Mouse (Mus musculus): ENCODE results near the gene Lmntd1.

Lmntd1 gene

DNA sequence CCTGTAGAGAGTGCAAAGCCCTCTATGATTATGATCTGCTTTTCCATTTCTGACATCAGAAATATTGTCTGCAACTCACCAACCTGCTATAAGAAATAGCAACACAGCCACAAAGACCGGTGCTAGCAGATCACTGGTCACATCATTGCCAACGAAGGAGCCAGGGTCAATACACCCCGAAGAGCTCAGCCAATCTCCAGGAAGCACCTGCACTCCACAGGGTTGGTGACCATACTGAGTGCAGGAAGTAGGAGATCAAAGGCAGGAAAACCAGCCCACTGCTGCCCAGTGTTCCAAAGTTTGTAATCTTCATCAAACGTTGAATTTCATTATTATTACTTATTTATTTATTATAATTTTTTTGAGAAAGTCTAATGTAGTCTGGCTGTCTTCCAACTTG is 9.5 kb downstream of the Lmntd1 start:
- DNase-seq (ENCODE audit: low spot score): no peak

DNA sequence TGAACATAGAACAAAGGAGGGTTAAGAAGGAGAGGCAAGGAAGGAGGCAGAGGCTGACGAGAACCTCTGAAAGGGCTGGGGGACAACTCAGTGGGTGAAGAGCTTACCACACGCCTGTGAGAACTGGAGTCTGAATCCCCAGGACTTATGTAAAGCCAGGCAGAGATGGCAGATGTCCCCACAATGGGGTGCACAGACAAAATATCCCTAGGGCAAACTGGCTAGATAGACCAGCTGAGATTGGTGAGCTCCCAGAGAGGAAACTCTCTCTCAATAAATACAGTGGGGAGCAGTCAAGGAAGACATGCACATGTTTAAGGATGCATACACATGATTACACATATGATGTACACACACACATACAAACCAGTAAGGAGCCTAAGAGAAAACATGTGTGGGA is 10.0 kb downstream of the Lmntd1 start:
- DNase-seq (ENCODE audit: low spot score): no peak

DNA sequence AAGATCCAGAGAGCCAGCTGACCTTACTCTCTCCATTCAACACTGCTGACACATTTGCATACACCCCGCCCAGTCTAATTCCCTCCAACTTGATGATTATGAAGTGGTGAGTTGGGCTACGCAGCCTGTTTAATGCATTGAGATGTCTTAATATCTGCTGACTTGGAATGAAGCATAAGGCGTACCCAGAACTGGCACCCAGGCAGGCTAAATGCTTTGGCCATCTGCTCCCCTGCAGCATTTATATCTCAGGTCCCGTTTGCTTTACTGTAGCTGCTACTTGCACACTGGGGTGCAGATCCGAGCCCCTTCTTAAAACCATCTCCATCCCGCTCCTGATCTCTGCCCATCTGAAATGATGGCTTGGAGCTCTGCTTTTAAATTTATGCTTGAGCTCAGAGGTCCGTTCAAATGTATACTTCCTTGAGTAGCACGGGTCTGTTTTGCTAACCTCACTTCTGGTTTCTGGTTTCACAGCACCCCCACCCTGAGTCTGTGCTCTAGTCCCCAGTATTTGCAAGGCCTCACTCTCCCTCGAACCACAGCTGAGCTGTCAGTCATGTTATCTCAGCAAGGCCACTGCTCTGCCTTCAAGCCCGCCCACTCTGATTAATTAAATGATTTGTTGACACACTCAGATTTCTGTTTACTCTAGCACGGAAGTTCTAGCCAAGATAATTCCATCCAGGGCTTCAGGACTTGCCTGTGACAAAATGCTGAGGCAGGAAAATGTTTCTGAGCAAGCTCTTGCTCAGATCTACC is 15.1 kb downstream of the Lmntd1 start:
- DNase-seq (ENCODE audit: low spot score): no peak

DNA sequence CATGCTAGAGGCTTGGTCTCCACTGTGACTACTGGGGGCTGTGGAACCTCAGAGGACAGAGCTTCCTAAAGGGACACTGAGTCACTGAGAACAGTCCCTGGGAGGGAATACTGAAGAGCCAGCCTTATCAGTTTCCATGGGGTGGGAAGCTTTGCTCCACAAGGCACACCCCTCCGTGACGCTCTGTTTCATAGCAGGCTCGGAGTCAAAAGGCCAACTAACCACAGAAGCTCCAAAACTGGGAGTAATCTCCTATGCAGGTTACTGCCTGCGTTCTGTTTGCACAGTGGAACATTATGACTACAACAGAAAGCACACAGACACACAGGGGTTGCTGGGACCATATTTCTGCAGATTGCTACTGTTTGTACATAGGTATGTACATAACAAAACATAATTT is 18.2 kb downstream of the Lmntd1 start:
- DNase-seq (ENCODE audit: low spot score): no peak

DNA sequence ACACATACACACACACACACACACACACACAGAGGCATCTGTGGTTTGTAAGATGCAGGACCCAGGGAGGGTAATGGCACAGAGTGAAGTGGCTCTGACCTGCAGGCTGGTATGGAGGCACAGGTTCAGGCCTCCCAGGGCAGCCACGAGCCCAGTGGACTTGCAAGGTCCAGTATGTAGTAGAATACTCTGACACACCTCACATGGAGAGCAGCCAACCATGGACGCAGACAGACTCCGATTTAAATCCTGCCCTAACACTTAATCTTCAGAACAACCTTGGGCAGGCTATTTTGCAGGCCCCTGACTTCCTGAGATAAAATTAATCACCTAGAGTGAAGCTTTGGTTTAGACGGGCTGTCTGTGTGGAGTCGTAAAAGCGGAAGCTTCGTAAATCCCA is 20.1 kb downstream of the Lmntd1 start:
- no peak for DNase-seq (ENCODE audit: low spot score)

DNA sequence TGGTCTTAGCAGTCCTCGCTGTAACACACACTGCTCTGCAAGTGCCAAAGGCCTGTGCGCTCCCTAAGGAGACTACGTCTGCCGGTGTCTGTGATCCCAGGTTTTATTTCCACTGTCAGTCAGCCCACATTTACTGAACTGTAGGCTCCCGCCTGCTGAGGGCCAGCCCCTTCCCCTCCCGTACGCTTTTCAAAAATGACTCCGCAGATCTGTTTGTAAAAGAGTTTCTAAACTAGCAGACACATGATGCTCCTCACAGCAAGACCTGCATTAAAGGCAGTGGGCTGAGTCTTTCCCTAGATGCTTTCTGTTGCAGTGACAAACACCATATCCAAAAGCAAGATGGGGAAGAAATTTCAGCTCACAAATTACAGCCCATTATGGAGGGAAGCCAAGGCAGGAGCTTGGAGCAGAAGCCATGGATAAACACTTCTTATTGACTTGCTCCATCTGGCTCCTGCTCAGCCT is 21.6 kb downstream of the Lmntd1 start:
- no peak for DNase-seq (ENCODE audit: low spot score)

DNA sequence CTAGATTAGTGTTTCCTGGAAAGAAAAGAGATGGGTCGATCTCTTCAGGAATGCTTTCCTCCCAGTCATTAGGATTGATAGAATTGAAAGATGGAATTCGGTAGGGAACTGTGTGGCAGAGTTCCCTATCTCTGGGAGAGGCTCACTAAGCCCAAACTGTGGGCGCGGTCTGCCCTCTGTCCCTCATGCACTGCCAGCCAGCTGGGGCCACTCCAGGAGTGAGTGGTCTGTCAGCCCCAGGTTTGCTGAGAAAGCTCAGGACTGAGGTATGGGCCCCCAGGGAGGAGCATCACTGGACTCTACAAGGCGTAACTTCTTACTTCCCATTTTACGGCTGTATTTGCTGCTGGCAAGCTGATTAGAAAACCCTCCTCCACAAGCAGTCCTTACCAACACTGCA is 22.1 kb downstream of the Lmntd1 start:
- DNase-seq (ENCODE audit: low spot score): no peak

DNA sequence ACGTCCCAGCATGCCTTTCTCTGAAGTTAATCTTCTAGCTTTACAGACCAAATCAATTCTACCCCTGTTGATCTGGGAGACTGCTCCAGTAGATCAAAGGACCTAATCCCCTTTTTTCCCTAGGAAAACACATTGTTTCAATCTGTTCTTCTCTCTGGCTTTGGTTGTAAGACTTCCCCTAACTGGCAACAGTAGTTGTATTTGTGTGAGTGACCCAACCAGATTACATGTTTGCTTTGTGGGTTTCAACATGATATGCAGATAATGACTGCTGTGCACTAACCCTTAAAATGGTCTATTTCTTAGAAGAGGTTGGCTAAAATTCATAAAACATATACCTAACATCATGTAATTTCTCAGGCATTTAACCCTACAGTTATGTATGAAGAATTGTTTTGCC is 22.5 kb downstream of the Lmntd1 start:
- DNase-seq (ENCODE audit: low spot score): no peak

DNA sequence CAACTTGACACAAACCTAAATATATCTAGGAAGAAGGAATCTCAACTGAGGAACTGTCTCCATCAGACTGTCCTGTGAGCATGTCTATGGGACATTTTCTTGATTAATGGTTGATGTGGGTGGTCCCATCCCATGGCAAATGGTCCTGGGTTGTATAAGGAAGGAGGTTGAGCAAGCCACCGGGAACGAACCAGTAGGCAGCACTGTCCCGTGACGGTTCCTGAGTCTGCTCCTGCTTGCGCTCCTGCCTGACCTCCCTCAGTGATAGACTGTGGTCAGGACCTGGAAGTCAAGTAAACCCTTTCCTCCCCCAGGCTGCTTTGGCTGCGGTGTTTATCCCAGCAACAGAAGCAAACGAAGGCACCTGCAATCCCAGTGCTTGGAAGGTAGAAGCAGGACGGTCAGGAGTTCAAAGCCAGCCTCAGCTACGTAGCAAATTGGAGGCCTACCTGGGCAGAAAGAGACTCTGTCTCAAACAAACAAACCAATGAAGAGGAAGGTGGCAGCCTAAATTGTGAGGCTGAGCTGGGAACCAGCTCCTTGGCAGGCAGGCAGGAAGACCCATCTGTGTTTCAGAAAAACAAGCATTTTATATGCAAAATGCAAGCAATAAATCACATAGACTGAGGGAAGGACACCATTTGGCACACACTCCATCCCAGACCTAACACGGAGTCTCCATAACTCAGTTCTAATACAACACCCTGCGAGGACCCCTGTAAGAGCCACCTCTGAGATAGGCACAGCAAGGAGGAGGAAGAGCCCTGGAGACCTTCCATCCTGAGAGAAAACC is 23.4 kb downstream of the Lmntd1 start:
- no peak for DNase-seq (ENCODE audit: low spot score)

DNA sequence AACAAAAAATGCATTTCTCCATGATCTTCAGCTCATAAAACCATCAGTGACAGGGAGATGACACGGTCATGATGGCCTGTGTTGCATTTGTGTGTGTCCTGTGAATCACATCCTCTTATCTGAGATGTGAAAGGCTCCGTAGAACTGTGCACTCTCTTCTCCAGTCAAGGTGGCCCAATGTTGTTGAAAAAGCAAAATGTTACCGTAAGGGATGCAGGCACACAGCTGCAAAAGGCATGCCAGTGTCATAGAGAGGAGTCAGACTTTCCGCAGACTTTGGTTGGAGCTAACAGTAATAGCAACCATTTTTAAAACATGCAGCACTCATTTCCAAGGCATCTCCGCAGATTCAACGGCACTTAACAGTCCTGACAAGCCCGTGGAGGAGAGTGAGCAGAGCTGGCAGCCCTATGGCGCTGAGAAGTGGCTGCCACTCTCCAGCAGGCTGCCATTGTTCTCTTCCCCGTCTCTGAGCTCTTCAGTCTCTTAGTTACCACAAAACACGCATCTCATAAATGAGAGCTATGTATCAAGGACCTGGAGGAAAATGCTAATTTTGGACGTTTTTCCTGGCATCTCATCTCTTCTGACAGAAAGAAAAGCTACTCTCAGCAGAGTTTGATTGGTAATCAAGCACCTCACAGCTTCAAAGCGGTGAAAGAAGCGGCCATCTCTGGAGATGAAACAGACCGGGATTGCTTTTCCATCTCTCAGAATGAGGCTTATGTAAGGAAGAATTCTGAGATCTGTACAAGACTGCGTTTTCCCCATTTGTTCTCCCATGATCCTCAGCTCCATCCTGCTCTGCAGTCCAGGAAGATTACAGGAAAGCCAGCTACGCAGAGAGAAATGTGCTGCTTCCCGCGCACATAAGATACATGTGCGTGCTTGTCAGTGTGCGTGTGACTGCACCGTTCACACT is 28.8 kb downstream of the Lmntd1 start:
- DNase-seq (ENCODE audit: low spot score): no peak

DNA sequence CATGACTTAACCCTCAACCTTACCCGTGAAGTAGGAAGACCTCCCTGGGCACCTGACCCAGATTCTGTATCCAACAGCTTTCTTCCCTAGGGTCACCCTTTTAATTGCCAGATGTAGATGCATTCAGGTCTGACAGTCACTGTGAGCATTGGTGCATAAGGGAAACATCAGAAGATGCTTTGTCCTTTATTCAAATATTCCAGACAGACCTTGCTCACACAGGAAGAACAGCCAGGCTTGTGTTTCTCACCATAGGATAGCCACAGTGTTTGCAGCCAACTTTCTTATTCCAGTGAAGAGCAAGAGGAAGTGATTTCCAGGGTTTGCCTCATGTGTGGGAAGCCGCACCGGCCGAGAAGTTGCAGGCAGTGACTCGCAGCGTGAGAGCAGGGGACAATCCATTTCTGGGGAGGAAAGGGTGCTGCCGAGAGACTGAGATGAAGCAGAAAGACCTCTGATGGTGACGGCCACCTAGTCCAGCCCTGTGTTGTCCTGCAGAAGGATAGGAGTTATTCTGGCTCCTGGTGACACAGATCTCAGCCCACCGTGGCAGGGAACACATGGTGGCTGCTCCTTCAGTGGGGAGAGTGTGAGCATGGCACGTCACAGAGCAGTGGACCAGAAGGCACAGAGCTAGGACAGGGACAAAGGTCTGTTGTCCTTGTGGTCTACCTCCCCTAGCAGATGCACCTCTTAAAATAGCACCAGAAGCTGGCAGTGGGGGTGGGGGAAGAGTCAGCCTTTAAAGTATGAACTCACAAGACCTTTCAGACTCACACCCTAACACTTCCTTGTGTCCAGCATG is 32.6 kb downstream of the Lmntd1 start:
- no peak for DNase-seq (ENCODE audit: low spot score)

DNA sequence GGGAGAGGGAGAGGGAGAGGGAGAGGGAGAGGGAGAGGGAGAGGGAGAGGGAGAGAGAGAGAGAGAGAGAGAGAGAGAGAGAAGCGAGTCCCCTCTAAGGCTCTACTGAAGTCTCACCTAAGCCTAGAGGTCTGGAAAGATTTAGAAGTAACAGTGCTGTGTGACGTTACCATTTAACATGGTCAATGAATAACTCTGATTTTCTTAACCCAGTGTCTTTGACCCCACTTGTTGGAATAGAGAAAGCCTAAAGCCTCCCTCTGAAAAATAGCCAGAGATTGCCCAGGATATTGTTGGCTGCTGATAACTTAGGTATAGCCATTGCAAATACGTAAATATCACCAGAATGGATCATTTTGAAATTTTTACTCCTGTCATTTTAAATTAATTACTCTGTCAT is 34.4 kb downstream of the Lmntd1 start:
- no peak for DNase-seq (ENCODE audit: low spot score)

DNA sequence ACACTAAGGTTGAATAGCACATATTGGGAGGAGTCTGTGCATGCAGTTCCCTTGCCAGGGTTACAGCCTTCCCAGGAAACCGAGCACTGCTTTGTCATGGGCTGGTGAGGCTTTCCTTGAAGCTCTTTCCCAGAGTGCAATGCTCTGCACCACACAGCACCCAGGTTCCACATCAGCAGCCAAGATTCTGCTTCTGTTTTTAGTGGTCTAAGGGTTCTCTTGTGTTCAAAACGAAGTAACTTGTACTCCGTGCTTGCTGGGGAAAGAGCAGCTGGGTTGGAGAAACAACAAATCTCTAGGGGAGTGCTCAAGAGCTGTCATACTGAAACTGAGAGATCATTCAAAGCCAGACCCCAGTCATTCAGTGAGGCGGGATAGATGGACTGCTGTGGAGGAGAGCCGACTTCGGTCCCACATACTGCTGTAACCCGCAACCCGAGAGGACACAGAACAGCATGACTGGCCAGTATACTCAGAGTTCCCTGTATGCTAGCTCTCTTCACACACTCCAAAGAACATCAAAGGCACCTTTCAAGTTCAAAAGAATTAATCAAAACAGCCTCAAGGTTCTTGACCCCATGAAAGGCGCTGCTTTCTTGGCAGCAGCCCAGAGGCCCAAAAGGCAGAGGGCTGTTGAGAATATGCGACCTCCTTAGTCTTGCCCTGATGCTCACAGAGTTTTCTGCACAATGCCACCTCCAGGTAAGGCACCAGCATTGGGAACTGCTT is 35.5 kb downstream of the Lmntd1 start:
- no peak for DNase-seq (ENCODE audit: low spot score)

DNA sequence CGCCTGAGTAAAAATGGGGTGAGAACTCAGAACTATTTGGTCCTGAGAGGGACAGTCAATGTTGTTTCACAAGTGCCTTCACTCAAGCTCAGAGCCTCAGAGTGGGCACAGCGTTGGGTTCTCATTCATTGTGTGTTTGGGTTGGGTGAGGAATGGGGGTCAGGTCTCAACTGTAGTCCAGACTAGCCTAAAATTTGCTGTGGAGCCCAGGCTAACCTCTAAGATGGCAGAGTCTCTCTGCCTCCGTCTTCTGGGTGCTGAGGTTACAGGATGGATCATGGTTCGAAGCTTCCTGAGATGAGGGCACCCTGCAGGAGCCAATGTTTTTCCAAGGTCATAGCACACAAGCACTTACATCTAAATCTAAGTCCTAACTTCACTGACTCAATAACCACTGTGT is 37.4 kb downstream of the Lmntd1 start:
- no peak for DNase-seq (ENCODE audit: low spot score)

DNA sequence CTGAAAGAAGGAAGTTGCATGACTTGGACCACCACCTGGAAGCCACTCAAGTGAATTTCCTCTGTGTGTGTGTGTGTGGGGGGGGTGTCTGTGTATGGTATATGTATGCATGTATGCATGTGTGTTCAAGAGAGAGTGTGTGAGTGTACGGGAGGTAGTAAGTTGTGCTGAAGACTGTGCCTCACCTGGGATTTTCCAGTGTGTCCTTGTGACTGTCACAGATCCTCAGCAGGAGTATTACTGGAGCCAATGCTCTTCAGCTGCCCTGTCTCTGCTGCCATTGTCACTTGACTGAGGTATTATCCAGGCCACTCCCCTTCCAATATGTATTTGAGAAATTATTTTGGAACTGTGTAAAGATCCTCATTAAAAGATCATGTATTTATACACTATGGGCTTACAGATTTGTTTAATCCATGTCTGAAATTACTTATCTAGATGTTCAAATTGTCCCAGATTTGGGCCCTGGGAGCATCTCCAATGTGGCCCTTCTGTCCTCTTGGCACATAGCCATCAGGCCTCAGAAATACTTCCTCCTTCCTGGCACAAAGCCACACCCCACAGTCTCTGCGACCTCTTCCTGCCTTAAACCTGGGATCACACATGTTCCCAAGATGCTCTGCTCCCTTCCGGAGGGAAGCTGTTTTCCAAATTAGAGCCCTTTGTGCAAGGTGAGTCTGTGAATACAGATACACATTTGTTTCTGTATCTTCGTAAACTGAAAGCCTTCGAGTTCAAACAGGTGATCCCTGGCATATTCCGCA is 40.7 kb downstream of the Lmntd1 start:
- no peak for DNase-seq (ENCODE audit: low spot score)

DNA sequence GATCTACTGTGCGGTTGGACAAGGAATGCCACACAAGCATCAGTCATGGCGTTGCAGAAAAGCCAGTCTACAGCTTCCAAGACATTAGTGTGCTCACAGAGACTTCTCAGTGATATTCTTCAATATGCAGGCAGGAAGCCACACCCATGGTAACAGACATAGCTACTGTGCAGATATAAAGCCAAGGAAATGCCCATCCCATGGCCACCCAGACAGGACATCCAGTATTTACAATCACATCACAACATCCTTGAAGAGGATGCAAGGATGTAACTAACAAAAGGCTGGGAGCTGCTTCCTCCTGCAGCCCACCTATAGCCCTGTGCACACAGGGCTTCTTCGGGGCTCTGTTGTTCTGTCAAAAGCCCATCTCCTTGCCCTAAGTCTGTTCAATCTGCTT is 45.4 kb downstream of the Lmntd1 start:
- no peak for DNase-seq (ENCODE audit: low spot score)

DNA sequence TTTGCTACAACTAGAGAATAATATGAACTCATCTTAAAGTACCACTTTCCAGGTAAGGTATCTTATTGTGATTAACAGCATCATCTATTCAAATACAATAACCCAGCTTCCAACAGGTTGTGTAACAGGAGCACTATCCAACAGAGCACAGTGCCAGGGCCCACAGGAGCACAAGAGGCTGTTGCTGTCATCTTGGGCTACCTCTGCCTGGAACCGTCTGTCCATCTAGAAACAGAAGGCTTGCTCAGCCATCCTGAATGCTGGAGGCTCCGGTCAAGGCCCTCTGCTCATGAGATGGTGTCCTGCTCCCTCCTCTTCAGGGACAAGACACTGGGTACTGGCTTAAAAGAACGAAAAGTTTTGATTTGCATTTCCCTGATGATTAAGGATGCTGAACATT is 46.3 kb downstream of the Lmntd1 start:
- DNase-seq (ENCODE audit: low spot score): no peak

DNA sequence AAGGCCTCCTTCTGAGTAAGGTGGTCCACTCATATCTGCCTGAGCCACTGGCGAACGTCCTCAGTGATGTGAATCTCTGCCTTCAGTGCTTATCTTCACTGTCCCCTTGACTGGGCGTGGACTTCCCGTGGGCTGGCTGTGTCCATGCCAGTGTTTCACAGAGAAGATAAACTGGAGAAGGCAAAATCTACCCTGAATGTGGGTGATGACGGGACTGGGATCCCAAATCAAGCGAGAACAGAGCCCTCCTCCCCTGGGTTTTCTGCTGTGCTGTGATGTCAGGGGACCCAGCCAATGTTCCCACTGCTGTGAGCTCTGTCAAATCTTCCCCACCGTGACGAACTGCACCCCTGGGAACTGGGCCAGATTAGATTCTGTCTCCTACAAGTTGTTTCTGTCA is 46.8 kb downstream of the Lmntd1 start:
- no peak for DNase-seq (ENCODE audit: low spot score)

DNA sequence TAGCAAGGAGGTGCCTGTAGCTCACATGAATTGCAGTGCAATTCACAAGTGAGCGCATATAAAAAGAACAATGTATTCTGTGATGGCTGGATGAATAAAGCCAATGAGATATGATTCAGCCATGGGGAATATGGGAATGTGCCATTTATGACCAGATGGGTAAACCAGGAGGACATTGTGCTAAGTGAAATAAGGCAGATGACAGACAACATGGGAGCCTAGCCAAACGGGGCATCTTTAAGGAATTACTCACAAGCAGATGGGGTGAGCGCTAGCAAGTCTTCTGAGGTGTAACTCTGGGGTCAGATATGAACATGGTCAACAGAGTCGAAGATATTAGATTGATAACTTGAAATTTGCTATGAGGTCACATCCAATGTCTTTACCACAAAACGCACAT is 48.5 kb downstream of the Lmntd1 start:
- no peak for DNase-seq (ENCODE audit: low spot score)

DNA sequence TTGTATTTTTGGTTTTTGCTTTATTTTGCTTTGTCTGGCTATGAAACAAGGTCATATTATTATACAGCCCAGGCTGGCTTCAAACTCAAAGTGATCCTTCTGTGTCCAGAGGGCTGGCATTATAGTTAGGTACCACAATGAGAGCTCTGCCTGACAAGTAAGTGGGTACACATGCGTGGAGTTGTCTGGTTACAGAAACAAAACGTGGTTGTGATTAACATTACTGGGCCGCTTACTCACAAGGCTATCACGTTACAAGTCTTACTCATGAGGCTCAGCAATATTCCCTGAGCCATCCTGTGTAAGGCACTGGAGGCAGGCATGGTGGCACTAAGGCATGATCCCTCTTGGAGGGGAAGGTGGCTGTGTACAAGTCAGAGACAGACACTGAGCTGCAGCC is 49.4 kb downstream of the Lmntd1 start:
- no peak for DNase-seq (ENCODE audit: low spot score)

Data from left cerebral cortex, adult 11 months (tissue).